Mouse (Mus musculus) testis, postnatal 14 days (tissue): ENCODE results near the gene Acsm3.
"Not testable (repeated sequence)": the region's sequence is repeated elsewhere in the genome, so short reads cannot be mapped to it uniquely, and the experiment has no call there.

Experiments used
- DNase-seq: peaks from one replicate; pipeline ENCODE4 v3.0.0; 2021; ENCODE audit warnings: low spot score

Gene Acsm3

GRCm38 (mm10) chr7:119760527-119760951, at the start of gene Acsm3:
TSS of gene Acsm3 (plus strand) at chr7:119760923.
- DNase-seq = no peak

GRCm38 (mm10) chr7:119714111-119714510, 46.6 kb upstream of the Acsm3 start:
- no peak for DNase-seq

- DNase-seq = peak; percentile 94
Measured at GRCm38 (mm10) chr7:119720253-119720946, 40.3 kb upstream of the Acsm3 start, which contains the start of gene Thumpd1. TSS of gene Thumpd1 (minus strand) at chr7:119720798.

- no peak for DNase-seq
Measured at GRCm38 (mm10) chr7:119720947-119721310, 39.8 kb upstream of the Acsm3 start.

GRCm38 (mm10) chr7:119727621-119728020, 33.1 kb upstream of the Acsm3 start:
- no peak for DNase-seq

- DNase-seq = not testable (repeated sequence)
Measured at GRCm38 (mm10) chr7:119731262-119731661, 29.5 kb upstream of the Acsm3 start.

GRCm38 (mm10) chr7:119738877-119739276, 21.8 kb upstream of the Acsm3 start:
- DNase-seq = no peak

GRCm38 (mm10) chr7:119739798-119740468, 20.8 kb upstream of the Acsm3 start:
- not testable (repeated sequence) for DNase-seq

GRCm38 (mm10) chr7:119744321-119744720, 16.4 kb upstream of the Acsm3 start:
- DNase-seq = no peak

GRCm38 (mm10) chr7:119745869-119746268, 14.9 kb upstream of the Acsm3 start:
- DNase-seq = no peak

GRCm38 (mm10) chr7:119748761-119749160, 12.0 kb upstream of the Acsm3 start:
- DNase-seq = no peak

- no peak for DNase-seq
Measured at GRCm38 (mm10) chr7:119749942-119750341, 10.8 kb upstream of the Acsm3 start.

GRCm38 (mm10) chr7:119753696-119754095, 7.0 kb upstream of the Acsm3 start:
- DNase-seq = no peak

- DNase-seq = no peak
Measured at GRCm38 (mm10) chr7:119762166-119762697, 1.5 kb downstream of the Acsm3 start.

GRCm38 (mm10) chr7:119764377-119764776, 3.7 kb downstream of the Acsm3 start:
- no peak for DNase-seq

GRCm38 (mm10) chr7:119766996-119767395, 6.3 kb downstream of the Acsm3 start:
- DNase-seq = no peak

GRCm38 (mm10) chr7:119769895-119770294, 9.2 kb downstream of the Acsm3 start:
- DNase-seq = no peak

GRCm38 (mm10) chr7:119783453-119783852, 22.7 kb downstream of the Acsm3 start:
- DNase-seq = peak; percentile 81

- no peak for DNase-seq
Measured at GRCm38 (mm10) chr7:119784908-119785307, 24.2 kb downstream of the Acsm3 start.

- DNase-seq = no peak
Measured at GRCm38 (mm10) chr7:119789024-119789423, 28.3 kb downstream of the Acsm3 start.

GRCm38 (mm10) chr7:119793586-119794250, 33.0 kb downstream of the Acsm3 start, which contains the start of the genes Rexo5 and Eri2:
TSS of gene Rexo5 (plus strand) at chr7:119794006.
TSS of gene Eri2 (minus strand) at chr7:119794058.
- peak; percentile 90 for DNase-seq

- no peak for DNase-seq
Measured at GRCm38 (mm10) chr7:119794251-119794638, 33.5 kb downstream of the Acsm3 start.

- DNase-seq = no peak
Measured at GRCm38 (mm10) chr7:119795311-119795710, 34.6 kb downstream of the Acsm3 start.
